Mouse (Mus musculus): Measurements from ENCODE around the gene Tex14.

- no peak for TF ChIP-seq CTCF (IDR thresholded peaks at IDR 0.05; ENCODE audit: borderline replicate concordance, control insufficient read depth, extremely low read depth, insufficient read depth, low read length, poor library complexity)
- TF ChIP-seq POLR2A (IDR thresholded peaks at IDR 0.05; ENCODE audit: control insufficient read depth, extremely low read depth, insufficient read depth, low read length, poor library complexity), result no peak
These were observed 119.1 kb downstream of the Tex14 start for GRCm38 (mm10) chr11:87523967-87524366.

Measured in thymus, adult 2 months (tissue).